Mouse (Mus musculus): ENCODE results near the gene Slco2a1.

DNA sequence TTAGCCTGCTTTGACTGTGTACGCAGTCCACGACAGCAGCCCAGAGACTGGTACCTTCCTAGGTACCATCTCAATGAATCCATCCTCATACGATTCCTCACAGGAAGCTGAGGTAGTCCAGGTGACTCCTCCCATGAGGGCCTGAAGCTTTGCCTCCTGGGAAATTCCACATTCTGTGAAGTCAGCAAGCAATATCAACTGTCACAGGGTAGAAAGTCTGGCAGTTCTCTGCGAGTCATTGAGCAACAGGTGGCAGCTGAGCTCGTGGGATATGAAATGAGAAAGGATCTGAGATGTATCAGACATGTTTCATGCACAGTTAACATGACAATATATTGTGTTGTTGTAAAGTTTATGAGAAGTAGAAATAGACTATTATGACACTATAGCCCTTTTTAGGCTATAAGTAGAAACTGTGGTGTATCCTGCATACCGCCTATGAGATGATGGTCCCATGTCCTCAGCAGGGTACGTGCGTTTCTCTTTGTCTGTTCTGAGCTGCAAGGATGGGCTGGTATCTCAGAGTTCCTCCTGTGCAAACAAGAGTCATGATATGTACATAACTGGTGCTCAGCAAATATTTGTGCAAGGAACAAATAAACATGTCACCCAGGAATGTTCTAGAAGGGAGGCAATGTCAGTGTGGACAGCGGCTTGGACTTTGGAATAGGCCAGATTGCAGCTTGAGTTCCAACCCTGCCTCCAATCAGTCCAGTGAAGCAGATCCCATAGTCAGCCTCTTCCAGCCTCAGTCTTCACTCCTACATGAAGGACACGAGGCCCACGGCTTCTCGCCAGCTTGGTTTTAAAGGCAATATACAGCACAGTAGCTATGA, 7.5 kb downstream of the Slco2a1 start:
- TF ChIP-seq CTCF (IDR thresholded peaks at IDR 0.05; ENCODE audit: low read depth, low read length) (no peak), GATA1 (IDR thresholded peaks at IDR 0.05; ENCODE audit: borderline replicate concordance, low read length) (no peak)
